26 mouse cellular contexts compared by ENCODE assay signal in the genomic region with DNA sequence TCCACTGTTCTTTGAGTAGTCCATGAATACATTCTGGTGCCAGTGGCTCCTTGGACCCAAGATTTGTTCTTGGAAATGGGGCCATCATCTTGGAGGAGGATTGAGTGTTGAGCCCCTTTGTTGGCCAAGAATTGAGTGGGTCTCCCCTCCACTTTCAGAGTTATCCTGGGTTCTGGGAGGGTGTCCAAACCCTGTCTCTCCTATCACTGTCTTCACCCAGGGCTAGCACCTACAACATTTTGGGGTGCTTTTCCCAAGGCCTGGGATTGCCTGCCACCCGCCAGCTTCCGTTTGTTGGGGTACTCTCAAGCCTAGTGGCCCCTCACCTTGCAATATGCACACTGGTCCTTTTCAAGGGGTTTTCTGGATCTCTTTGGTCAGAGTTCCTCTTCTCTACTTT.
"Had no signal": no experiment of that assay in that cellular context is flagged by ENCODE, and none has a peak within 500 bp of the region (broad histone marks: within the 10 kb centered on the region; RNA-seq: fewer than 3 reads in every experiment).

No protein-coding gene starts in this region.

- H3K4me3 ChIP-seq: embryonic facial prominence, embryonic 10.5 days; embryonic facial prominence, embryonic 12.5 days; embryonic facial prominence, embryonic 13.5 days; embryonic facial prominence, embryonic 15.5 days; erythroblast, embryonic 14.5 days; forebrain, embryonic 10.5 days; forebrain, embryonic 12.5 days; forebrain, embryonic 13.5 days; forebrain, embryonic 15.5 days; gastrocnemius, adult 2 months; heart, adult 2 months had no signal

- DNase-seq: cerebellum, adult 2 months; cerebellum, adult 8-10 months; cerebellum, adult 9-10 months; cerebellum, adult 9-11 months; cerebellum, postnatal 10 days; cerebellum, postnatal 14 days; cerebellum, postnatal 25 days; cerebellum, postnatal 36 days; embryo, embryonic 11 days; forebrain, postnatal 0 days; gastrocnemius, adult 2 months; gastrocnemius, postnatal 10 days; gastrocnemius, postnatal 14 days; gastrocnemius, postnatal 25 days; gastrocnemius, postnatal 36 days; heart, adult 18-20 months; heart, adult 2 months had no signal

- H3K36me3 ChIP-seq: embryonic facial prominence, embryonic 10.5 days; embryonic facial prominence, embryonic 12.5 days; embryonic facial prominence, embryonic 15.5 days; forebrain, embryonic 10.5 days; forebrain, embryonic 12.5 days; forebrain, embryonic 15.5 days had no signal

- H3K27ac ChIP-seq: embryonic facial prominence, embryonic 10.5 days; embryonic facial prominence, embryonic 12.5 days; embryonic facial prominence, embryonic 13.5 days; embryonic facial prominence, embryonic 15.5 days; forebrain, embryonic 10.5 days; forebrain, embryonic 12.5 days; forebrain, embryonic 13.5 days; forebrain, embryonic 15.5 days; gastrocnemius, adult 2 months; heart, adult 2 months had no signal

- H3K27me3 ChIP-seq: embryonic facial prominence, embryonic 12.5 days; embryonic facial prominence, embryonic 13.5 days; embryonic facial prominence, embryonic 15.5 days; forebrain, embryonic 12.5 days; forebrain, embryonic 13.5 days; forebrain, embryonic 15.5 days had no signal

- H3K4me1 ChIP-seq: embryonic facial prominence, embryonic 10.5 days; embryonic facial prominence, embryonic 12.5 days; embryonic facial prominence, embryonic 13.5 days; embryonic facial prominence, embryonic 15.5 days; forebrain, embryonic 10.5 days; forebrain, embryonic 12.5 days; forebrain, embryonic 13.5 days; forebrain, embryonic 15.5 days had no signal
